Mouse (Mus musculus) bone marrow macrophage, adult 2 months (primary cell): Measurements from ENCODE around the gene Adi1.

ENCODE experiments used
- CTCF ChIP-seq: IDR thresholded peaks from 2 replicates; pipeline ENCODE4 v1.5.1; 2012; ENCODE audit warnings: low read depth, mild to moderate bottlenecking, low read length, moderate library complexity
- POLR2A ChIP-seq: IDR thresholded peaks from 2 replicates; pipeline ENCODE4 v1.6.1; 2012; ENCODE audit warnings: mild to moderate bottlenecking, low read depth, low read length, borderline replicate concordance

- no peak for TF ChIP-seq CTCF
- TF ChIP-seq POLR2A = no peak
Measured at GRCm38 (mm10) chr12:28688996-28689395, 14.0 kb downstream of the Adi1 start.
